Mouse (Mus musculus) megakaryocyte progenitor cell, adult 5-6 weeks (primary cell): ENCODE results near the gene Cacna1c. TPM values are rescaled to one million over a fixed set of nuclear protein-coding genes. Genes with fewer than 3 reads are reported as not detected.
"Not testable (repeated sequence)": the region's sequence is repeated elsewhere in the genome, so short reads cannot be mapped to it uniquely, and the experiment has no call there.

Experiments used
- ATAC-seq: replicated peaks from 2 replicates; pipeline ENCODE4 v1.8.0; 2016; ENCODE audit warnings: mild to moderate bottlenecking, moderate TSS enrichment, inconsistent platforms; ENCODE audit not compliant: poor library complexity
- total RNA-seq, 2 experiments: library from RNA; stranded (forward) in 1 of 2; stranded (reverse) in 1 of 2; fragments of 157-497, 149-512 nt in 1 of 2; fragments of 200-1000 nt in 1 of 2; gene quantifications; 2 replicates each; pipeline versions ENCODE4 v1.2.3 to v1.2.4; 2015 to 2017

Cacna1c gene
- total RNA-seq, 2 experiments from 2014 or later: not detected

GRCm38 (mm10) chr6:119214190-119214589 is 18.0 kb upstream of the Cacna1c start:
- ATAC-seq: peak; percentile 29; the same call in 1 of the 2 replicates

- ATAC-seq: no peak
Observed at GRCm38 (mm10) chr6:119213375-119213774, 17.2 kb upstream of the Cacna1c start.

DNA sequence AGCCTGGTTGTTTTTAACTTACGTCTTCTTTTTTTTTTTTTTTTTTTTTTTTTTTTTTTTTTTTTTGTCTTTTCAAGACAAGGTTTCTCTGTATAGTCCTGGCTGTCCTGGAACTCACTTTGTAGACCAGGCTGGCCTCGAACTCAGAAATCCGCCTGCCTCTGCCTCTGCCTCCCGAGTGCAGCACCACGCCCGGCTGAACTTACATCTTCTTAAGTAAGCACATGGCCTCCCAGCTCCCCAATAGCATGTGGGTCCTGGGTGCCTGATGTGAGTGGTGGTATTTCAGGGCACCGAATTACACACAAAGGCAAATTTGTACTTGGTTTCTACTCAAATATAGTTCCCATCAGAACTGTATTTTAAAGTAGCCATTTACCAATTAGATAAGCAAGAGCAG is 9.8 kb upstream of the Cacna1c start:
- ATAC-seq: not testable (repeated sequence)

- ATAC-seq: no peak
Observed at GRCm38 (mm10) chr6:119204915-119205314, 8.7 kb upstream of the Cacna1c start.

- ATAC-seq: no peak
Observed at GRCm38 (mm10) chr6:119204286-119204685, 8.1 kb upstream of the Cacna1c start.

- no peak for ATAC-seq
Observed at GRCm38 (mm10) chr6:119201575-119201974, 5.4 kb upstream of the Cacna1c start.

- ATAC-seq: no peak
Observed at GRCm38 (mm10) chr6:119200362-119200761, 4.1 kb upstream of the Cacna1c start.

GRCm38 (mm10) chr6:119199274-119199879 is 3.2 kb upstream of the Cacna1c start:
- no peak for ATAC-seq

- no peak for ATAC-seq
Observed at GRCm38 (mm10) chr6:119198534-119199273, 2.5 kb upstream of the Cacna1c start.

- ATAC-seq: no peak
Observed at GRCm38 (mm10) chr6:119194601-119195000, 1.6 kb downstream of the Cacna1c start.

- no peak for ATAC-seq
Observed at GRCm38 (mm10) chr6:119194161-119194560, 2.1 kb downstream of the Cacna1c start.

DNA sequence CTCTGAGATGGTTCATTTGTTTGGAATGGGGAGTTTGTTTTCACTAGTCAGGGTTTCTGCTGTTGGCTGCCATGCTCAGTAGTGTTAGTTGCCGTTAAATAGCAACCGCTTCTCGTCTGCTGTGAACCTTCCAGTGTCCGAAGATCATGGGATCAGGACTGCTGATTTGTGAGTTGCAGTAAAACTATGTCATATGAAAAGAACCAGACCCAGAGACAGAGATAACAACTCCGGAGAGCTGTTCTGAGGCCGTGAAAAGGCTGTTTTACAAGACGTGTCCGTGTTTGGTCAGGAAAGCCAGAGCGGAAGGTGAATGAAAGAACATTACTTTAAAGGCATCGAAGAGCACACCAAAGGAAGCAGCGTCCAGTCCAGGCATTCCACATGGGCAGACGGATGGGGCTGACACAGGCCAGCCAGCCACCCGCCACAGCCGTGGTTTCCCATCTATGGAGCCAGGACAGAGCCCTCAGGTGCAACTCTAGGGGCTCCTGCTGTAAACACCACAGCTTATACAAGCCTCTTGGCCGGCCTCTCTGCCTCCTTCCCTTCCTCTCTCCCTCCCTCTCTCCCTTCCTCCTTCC is 2.6 kb downstream of the Cacna1c start:
- no peak for ATAC-seq

- ATAC-seq: no peak
Observed at GRCm38 (mm10) chr6:119191478-119191877, 4.7 kb downstream of the Cacna1c start.

DNA sequence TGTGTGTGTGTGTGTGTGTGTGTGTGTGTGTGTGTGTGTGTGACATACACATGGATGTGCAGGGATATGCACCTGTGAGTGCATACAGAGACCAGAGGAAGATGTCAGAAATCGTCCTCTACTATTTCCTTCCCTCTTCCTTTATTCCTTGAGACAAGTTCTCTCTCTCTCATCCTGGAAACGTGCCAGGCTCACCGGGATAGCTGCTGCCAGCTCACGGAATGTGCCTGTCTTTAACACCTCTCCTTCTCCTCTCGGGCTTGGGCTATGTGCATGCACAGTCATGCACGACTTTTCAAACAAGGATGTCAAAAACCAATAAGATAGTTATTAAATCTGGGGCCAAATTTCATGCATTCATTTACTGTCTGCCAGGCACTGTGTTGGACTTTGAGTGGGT is 8.6 kb downstream of the Cacna1c start:
- ATAC-seq: no peak

GRCm38 (mm10) chr6:119186658-119187057 is 9.6 kb downstream of the Cacna1c start:
- ATAC-seq: peak; percentile 52; the same call in 1 of the 2 replicates

DNA sequence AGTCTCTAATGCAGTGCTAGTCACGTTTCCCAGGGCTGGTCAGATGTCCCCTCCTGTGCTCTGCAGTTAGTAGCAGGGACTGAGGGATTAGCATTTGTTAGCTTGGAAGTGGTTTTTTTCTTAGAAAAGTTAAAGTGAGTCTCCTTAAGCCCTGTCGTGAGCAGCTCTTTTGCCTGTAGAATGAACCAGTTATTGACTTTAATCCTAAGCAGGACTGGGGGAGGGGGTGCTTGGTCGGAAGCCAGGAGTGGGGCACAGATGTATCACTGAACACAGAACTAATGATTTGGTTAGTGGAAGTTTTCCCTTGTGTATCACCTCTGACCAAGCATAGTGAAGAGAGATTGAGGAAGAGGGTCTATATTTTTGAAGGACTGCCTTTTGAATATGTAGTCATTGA is 12.4 kb downstream of the Cacna1c start:
- no peak for ATAC-seq

- no peak for ATAC-seq
Observed at GRCm38 (mm10) chr6:119182211-119182610, 14.0 kb downstream of the Cacna1c start.

DNA sequence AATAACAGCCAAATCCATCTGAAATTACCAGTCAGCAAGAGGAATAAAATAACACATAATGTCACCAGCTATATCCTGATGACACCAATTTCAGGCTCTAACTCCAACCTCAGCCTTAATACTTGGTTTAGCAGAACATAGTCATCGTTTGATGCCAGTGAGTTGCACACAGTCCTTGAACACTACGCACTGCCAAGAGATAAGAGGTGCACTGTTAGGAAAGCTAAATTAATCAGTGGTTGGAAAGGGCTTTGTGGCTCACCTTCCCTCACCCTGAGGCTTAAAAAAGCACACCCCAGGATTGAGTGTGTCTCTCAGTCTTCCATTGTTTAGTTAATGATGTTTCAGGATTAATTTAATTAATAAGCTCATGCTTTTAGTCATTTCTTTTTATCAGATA is 16.0 kb downstream of the Cacna1c start:
- ATAC-seq: no peak

GRCm38 (mm10) chr6:119177101-119177500 is 19.1 kb downstream of the Cacna1c start:
- ATAC-seq: no peak

DNA sequence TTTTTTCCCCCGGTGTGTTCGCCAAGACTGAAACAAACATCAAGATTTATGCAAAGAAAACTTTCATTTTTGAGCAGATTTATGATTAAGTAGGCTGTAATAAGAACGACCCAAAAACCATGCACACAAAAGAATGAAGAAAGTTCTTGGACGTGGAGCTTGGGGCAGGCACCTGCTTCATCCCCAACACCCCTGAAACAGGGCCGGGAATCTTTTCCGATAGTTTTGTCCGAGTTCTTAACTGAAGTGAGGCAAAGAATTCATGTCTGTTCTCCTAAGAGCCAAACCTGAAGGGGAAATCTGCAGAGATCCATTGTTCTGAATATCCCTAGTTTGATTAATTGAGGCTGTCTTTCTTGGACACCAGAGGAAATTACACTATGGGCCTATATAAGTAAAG is 20.1 kb downstream of the Cacna1c start:
- ATAC-seq: no peak

DNA sequence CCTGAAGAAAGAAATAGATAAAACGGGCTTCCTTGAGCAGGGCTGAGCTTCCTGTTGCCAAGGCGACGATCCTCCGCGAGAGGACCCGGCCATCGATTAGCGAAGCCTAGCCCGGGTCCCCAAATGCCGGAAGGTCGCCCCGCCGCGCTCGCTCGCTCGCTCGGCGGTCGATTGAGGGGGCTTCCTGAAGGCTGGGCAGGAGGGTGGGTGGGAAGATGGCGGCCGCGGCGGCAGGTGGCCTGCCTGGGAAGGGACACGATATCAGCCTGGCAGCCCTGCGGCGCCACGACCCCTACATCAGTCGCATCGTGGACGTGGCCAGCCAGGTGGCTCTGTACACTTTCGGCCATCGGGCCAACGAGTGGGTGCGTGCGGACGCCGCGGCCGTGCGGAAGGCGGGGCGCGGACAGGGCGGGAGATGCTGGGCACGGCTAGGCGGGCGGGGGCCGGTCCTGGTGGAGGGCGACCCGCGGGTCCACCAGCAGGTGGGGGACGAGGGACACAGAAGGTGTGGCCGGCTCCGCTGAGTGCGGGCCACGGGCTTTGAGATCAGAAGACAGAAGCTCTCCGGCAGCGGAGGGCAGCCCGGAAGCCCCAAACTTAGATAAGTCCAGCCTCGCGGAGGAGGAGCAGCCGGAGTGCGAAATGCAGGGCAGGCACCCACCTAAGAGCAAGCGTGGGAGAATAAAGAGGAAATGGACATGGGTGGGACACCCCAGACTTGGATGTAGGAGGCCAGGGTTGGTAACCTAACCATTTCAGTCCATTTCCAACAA is 21.0 kb downstream of the Cacna1c start, which contains the start of gene Dcp1b:
Dcp1b (plus strand) TSS at position 176 of the 776 bp plus-strand sequence.
- peak; percentile 94 for ATAC-seq
